Mouse (Mus musculus) midbrain, embryonic 12.5 days (tissue): Measurements from ENCODE around the gene Asap2. TPM values are rescaled to one million over a fixed set of nuclear protein-coding genes. Genes with fewer than 3 reads are reported as not detected.

ENCODE experiments used
- ATAC-seq: fragments of 200-750 bp; cut with Nextera tagmentation; 2 replicates; pipeline ENCODE4 v1.8.0; 2017; ENCODE audit warnings: low read depth, moderate TSS enrichment, moderate library complexity; ENCODE audit not compliant: low FRiP score
- H3K27ac ChIP-seq: fragments of 300-500 bp; sonication (generic); replicated peaks from 2 replicates; pipeline ENCODE4 v1.5.1; 2016; ENCODE audit warnings: mild to moderate bottlenecking
- H3K27me3 ChIP-seq: fragments of 300-500 bp; sonication (generic); 2 replicates; pipeline ENCODE4 v1.6.1; 2016; ENCODE audit warnings: mild to moderate bottlenecking
- H3K36me3 ChIP-seq: fragments of 300-500 bp; sonication (generic); 2 replicates; pipeline ENCODE4 v1.6.1; 2016
- H3K4me1 ChIP-seq: fragments of 300-500 bp; sonication (generic); 2 replicates; pipeline ENCODE4 v1.6.1; 2016
- H3K4me2 ChIP-seq: fragments of 300-500 bp; sonication (generic); replicated peaks from 2 replicates; pipeline ENCODE4 v1.6.1; 2016; ENCODE audit warnings: mild to moderate bottlenecking, moderate library complexity
- H3K4me3 ChIP-seq: fragments of 300-500 bp; sonication (generic); 2 replicates; pipeline ENCODE4 v1.5.1; 2016; ENCODE audit warnings: mild to moderate bottlenecking
- H3K9ac ChIP-seq: fragments of 300-500 bp; sonication (generic); replicated peaks from 2 replicates; pipeline ENCODE4 v1.6.1; 2016; ENCODE audit warnings: mild to moderate bottlenecking, moderate library complexity
- H3K9me3 ChIP-seq: fragments of 300-500 bp; sonication (generic); 2 replicates; pipeline ENCODE4 v1.6.1; 2016; ENCODE audit warnings: mild to moderate bottlenecking
- WGBS: fragments of 180-500 bp; shearing (Covaris S2); methylation state at CpG from one replicate; pipeline ENCODE4 v1.1.7; 2016; 5-methylcytosine and 5-hydroxymethylcytosine counted together
- polyA plus RNA-seq: library from polyadenylated mRNA; unstranded; fragments of >200 nt; fragmentation: Nextera tagmentation; extraction: Ambion mirVana; gene quantifications from 2 replicates; pipeline ENCODE4 v1.2.1, GENCODE M21; 2016

Gene Asap2
- polyA plus RNA-seq, 1 experiment from 2014 or later = 15.2 TPM

DNA sequence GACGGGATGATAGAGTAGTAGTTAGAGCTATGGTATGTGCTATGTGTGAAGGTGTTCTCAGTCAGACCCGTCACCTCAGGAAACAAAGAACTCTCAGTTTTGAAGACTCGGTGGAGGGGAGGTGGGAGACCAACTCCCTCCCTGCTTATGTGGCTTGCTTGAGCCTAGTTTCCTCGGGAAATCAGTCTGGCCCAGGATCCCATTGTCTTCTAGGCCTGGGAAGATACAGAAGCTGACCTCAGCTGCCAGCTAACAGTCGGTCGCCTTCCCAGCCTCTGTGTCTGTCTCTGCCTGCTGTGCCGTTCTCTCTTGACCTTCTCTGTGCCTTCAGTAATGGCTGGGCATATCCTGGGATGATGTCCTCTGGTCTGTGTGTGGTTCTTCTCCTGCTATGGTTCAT, 169.0 kb downstream of the Asap2 start:
- 67% methylated on average over 7 of the region's 7 CpGs for WGBS

DNA sequence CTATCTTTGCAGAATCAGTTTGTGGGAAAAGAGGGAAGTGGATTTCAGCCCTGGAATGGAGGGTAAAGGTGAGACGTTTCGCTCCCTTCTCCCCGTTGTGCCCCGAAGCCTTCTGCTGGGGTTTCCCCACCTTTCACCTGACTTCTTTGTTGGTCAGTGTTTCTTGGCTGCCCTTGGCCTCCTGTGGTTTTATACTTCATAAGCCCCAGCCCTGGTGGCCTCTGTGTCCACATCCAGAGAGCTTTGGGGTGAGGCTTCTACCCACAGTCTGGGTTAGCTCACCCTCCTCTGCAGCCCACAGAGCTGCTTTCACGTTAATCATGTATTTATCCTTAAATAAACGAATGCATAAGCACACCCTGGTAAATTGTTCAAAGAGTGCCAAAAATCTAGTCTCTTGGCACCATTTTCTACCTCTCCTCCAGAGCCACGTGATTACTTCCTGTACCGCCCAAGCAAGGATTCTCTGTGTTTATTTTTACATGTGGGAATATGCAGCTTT, 170.1 kb downstream of the Asap2 start:
- WGBS = 83% methylated on average over 8 of the region's 8 CpGs
- Histone ChIP-seq H3K27me3 (no peaks in the 10 kb centered on the region), H3K4me3 (no peak overlapping the region), H3K9me3 (0 out of 2 replicates have a peak, but pooled peaks cover 4% of the 10 kb centered on the region), H3K27ac (no peak overlapping the region), H3K4me1 (peaks cover 9% of the 10 kb centered on the region; the same call in 1 of the 2 replicates), H3K36me3 (0 out of 2 replicates have a peak, but pooled peaks cover 3% of the 10 kb centered on the region), H3K9ac (no peak overlapping the region), H3K4me2 (no peak overlapping the region)
- ATAC-seq = no peak

More for the DNA sequence above, 169.0 kb downstream of the Asap2 start:
- Histone ChIP-seq H3K27me3 (no peaks in the 10 kb centered on the region), H3K4me1 (peaks cover 9% of the 10 kb centered on the region), H3K27ac (no peak overlapping the region), H3K9ac (no peak overlapping the region), H3K9me3 (0 out of 2 replicates have a peak, but pooled peaks cover 4% of the 10 kb centered on the region), H3K4me2 (no peak overlapping the region), H3K36me3 (0 out of 2 replicates have a peak, but pooled peaks cover 3% of the 10 kb centered on the region), H3K4me3 (no peak overlapping the region)
- ATAC-seq = no peak

DNA sequence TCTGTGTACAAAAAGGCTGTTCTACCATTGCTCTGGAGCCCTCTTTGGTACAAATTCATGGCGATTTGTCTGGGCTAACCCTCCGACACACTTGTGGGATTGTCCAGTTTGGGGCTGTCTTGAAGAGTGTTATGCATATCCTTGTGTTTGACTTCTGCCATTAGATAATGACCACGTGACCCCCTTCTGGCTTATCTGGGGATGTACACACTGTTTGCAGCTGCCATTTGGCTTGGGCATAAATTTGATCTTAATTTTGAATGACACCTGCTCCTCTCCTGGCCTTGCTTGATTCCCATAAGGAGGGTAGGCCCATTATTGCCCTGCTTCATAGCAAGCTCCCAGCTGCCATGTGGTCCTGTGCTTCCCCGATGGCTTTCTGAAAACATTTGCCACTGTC, 171.6 kb downstream of the Asap2 start:
- H3K9ac ChIP-seq = no peak overlapping the region
- ATAC-seq = no peak
- H3K27ac ChIP-seq = no peak overlapping the region
- no peaks in the 10 kb centered on the region for H3K27me3 ChIP-seq
- H3K9me3 ChIP-seq = 0 out of 2 replicates have a peak, but pooled peaks cover 4% of the 10 kb centered on the region
- no peak overlapping the region for H3K4me2 ChIP-seq
- H3K36me3 ChIP-seq = 0 out of 2 replicates have a peak, but pooled peaks cover 3% of the 10 kb centered on the region
- H3K4me1 ChIP-seq = peaks cover 16% of the 10 kb centered on the region; the same call in 1 of the 2 replicates
- no peak overlapping the region for H3K4me3 ChIP-seq
- 93% methylated on average over 4 of the region's 4 CpGs for WGBS

DNA sequence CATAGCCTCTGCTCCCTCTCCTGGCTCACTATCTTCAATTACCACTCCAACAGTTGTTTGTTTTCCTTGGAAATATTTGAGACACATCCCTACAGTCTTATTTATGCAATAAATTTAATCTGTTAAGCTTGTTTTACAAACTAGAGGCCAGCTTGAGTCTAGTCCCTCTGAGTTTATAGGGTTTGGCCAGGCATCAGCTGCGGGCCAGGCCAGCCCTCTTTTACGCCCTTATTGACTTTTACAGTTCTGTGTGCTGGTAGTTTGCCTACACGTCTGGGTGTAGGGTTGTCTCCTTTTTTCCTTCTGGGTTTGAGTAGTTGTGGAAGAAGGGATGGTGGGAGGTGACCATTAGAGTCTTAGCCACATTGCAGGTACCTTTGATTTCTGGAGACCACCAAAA, 173.4 kb downstream of the Asap2 start:
- ATAC-seq = no peak
- Histone ChIP-seq H3K27ac (no peak overlapping the region), H3K9ac (no peak overlapping the region), H3K9me3 (0 out of 2 replicates have a peak, but pooled peaks cover 4% of the 10 kb centered on the region), H3K4me2 (no peak overlapping the region), H3K4me1 (peaks cover 16% of the 10 kb centered on the region; the same call in 1 of the 2 replicates), H3K36me3 (peaks cover 4% of the 10 kb centered on the region), H3K27me3 (no peaks in the 10 kb centered on the region), H3K4me3 (no peak overlapping the region)
- 87% methylated on average over 3 of the region's 3 CpGs for WGBS

DNA sequence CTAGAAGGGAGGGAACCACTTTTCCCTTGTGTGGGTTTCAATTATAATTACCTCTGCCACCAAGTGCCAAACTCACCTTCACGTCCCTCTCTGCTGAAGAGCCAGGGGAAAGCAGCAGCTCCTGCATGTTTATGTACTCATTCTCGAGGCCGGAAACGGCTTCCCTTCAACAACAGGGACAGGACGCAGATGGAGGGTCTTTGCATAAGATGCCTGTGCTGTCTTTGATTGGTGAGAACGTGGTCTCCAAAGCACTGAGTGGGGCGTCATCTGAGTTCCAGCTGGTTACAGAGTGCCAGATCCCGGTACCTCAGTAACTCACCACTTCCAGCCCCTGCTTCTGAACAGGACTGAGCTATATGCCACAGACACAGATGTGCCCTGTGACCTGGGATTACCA, 174.0 kb downstream of the Asap2 start:
- ATAC-seq = no peak
- H3K27ac ChIP-seq = no peak overlapping the region
- no peaks in the 10 kb centered on the region for H3K27me3 ChIP-seq
- no peak overlapping the region for H3K9ac ChIP-seq
- peaks cover 16% of the 10 kb centered on the region; the same call in 1 of the 2 replicates for H3K4me1 ChIP-seq
- 0 out of 2 replicates have a peak, but pooled peaks cover 4% of the 10 kb centered on the region for H3K9me3 ChIP-seq
- peaks cover 9% of the 10 kb centered on the region for H3K36me3 ChIP-seq
- no peak overlapping the region for H3K4me2 ChIP-seq
- H3K4me3 ChIP-seq = no peak overlapping the region
- WGBS = 82% methylated on average over 8 of the region's 8 CpGs

DNA sequence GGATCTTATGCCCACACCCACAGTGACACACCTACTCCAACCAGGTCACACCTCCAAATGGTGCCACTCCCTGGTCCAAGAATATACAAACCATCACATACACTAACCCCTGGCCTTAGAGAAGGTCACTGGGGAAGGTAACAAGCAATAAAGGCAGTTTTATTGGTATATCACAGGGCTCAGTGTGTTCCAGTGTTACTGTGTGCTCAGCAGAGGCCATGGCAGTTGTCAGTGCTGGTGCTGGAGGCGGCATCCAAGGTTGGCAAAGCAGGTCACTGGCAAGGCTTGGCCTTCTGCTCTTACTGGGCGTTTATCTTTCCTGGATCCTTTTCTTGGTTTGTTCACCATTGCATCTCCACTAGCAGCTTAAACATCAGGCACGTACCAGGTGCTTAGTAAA, 174.9 kb downstream of the Asap2 start:
- Histone ChIP-seq H3K9me3 (0 out of 2 replicates have a peak, but pooled peaks cover 4% of the 10 kb centered on the region), H3K4me2 (no peak overlapping the region), H3K4me1 (peaks cover 7% of the 10 kb centered on the region; the same call in 1 of the 2 replicates), H3K36me3 (peaks cover 18% of the 10 kb centered on the region), H3K27ac (no peak overlapping the region), H3K9ac (no peak overlapping the region), H3K27me3 (no peaks in the 10 kb centered on the region), H3K4me3 (no peak overlapping the region)
- WGBS = 92% methylated on average over 3 of the region's 3 CpGs
- ATAC-seq = no peak

DNA sequence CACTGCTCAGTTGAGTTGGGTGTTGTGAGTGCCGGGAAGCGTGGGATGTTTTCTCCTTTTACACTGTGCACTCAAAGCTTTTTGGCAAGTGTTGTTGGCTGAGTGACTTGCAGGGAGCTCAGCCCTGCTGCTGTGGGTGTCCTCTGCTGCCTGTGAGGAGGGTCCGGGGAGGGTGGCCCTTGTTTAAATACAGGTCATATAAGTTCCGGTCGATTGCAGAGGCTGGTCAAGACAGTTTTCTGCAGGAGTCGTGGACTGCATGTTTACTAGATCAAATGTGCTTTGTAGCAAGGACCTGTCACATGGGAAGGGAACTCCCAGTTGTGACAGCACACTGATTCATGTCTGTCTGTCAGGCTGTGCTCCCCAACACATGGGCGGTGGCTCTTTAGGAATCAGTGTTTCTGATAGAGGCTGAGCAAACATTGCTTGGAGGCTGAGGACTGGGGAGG, 175.7 kb downstream of the Asap2 start:
- Histone ChIP-seq H3K4me2 (no peak overlapping the region), H3K27ac (no peak overlapping the region), H3K27me3 (no peaks in the 10 kb centered on the region), H3K4me3 (no peak overlapping the region), H3K36me3 (peaks cover 22% of the 10 kb centered on the region), H3K9ac (no peak overlapping the region), H3K9me3 (0 out of 2 replicates have a peak, but pooled peaks cover 4% of the 10 kb centered on the region), H3K4me1 (peaks cover 7% of the 10 kb centered on the region; the same call in 1 of the 2 replicates)
- WGBS = 83% methylated on average over 7 of the region's 7 CpGs
- ATAC-seq = no peak

DNA sequence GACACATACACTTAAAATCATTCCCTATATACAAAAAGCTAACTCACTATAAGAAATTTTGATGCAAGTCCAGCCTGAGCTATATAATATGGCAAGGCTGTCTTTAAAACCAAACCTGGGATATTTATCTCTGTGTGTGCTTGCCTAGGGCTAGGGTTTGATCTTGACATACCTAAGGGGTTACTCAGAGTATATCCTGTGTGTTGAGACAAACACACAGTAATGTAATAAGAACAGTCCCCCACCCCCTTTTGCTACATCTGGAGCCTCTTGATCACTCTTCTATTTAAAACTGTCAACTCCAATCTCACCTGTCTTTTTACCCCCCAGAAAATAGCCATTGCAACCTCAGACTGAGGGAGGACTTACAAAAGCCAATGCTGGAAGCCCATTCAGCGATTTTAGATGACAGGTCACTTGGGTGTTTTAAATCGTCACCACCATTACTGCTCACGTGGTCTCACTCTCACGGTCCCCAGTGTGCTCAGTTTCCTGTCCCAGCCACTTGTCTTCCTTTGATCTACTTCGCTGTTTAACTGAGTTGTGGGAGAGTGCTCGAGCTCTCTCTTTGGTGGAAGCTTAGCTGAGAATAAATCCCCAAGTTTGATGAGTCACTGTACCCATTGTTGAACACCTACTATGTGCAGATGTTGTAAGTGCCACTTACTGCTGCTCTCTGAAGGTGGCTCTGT, 176.8 kb downstream of the Asap2 start:
- Histone ChIP-seq H3K36me3 (peaks cover 26% of the 10 kb centered on the region), H3K9ac (no peak overlapping the region), H3K4me2 (no peak overlapping the region), H3K27me3 (no peaks in the 10 kb centered on the region), H3K4me1 (peaks cover 7% of the 10 kb centered on the region; the same call in 1 of the 2 replicates), H3K27ac (no peak overlapping the region), H3K4me3 (no peak overlapping the region), H3K9me3 (0 out of 2 replicates have a peak, but pooled peaks cover 4% of the 10 kb centered on the region)
- ATAC-seq = no peak
- WGBS = 53% methylated on average over 6 of the region's 6 CpGs

DNA sequence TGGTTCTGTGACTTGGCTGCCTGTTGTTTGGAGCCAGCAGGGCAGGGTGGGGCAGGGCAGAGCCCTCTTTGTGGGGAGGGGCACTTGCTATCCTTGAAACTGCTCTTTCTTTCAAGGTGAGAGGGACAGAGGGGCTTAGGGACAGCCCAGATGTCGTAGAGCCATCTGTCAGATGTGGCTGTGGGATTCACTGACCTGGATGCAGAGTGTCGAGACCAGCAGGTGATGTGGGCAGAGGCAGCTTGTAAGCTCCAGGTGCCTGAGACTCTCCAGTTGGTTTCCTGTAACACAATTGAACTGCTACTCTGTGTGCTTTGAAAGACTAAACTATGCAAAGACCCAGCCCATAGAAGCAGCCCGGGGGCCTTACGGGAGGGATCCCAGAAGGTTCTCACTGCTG, 177.5 kb downstream of the Asap2 start:
- H3K4me3 ChIP-seq = no peak overlapping the region
- no peak overlapping the region for H3K27ac ChIP-seq
- peaks cover 27% of the 10 kb centered on the region for H3K36me3 ChIP-seq
- no peaks in the 10 kb centered on the region for H3K27me3 ChIP-seq
- H3K4me2 ChIP-seq = no peak overlapping the region
- WGBS = 82% methylated on average over 4 of the region's 4 CpGs
- H3K9me3 ChIP-seq = 0 out of 2 replicates have a peak, but pooled peaks cover 1% of the 10 kb centered on the region
- H3K4me1 ChIP-seq = peaks cover 7% of the 10 kb centered on the region; the same call in 1 of the 2 replicates
- ATAC-seq = no peak
- H3K9ac ChIP-seq = no peak overlapping the region

DNA sequence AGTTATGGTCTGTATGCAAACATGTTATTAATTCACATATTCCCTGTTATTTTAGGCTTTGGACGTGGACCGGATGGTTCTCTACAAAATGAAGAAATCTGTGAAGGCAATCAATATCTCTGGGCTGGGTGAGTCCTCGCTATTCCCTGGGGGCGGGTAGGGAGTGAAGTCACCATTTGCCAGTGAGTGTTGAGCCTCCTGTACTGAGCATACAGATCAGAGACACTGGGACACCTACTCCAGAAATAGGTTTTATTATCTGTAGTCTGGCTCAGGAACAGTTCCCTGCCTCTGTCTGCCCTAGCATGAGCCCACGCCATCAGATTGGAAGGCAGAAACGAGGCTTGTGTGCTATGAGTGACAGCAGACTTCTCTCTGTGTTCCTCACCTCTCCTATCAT, 177.9 kb downstream of the Asap2 start:
- peaks cover 7% of the 10 kb centered on the region; the same call in 1 of the 2 replicates for H3K4me1 ChIP-seq
- no peak overlapping the region for H3K4me3 ChIP-seq
- ATAC-seq = no peak
- H3K27ac ChIP-seq = no peak overlapping the region
- no peak overlapping the region for H3K4me2 ChIP-seq
- no peaks in the 10 kb centered on the region for H3K9me3 ChIP-seq
- WGBS = 88% methylated on average over 6 of the region's 6 CpGs
- no peaks in the 10 kb centered on the region for H3K27me3 ChIP-seq
- no peak overlapping the region for H3K9ac ChIP-seq
- peaks cover 27% of the 10 kb centered on the region for H3K36me3 ChIP-seq

DNA sequence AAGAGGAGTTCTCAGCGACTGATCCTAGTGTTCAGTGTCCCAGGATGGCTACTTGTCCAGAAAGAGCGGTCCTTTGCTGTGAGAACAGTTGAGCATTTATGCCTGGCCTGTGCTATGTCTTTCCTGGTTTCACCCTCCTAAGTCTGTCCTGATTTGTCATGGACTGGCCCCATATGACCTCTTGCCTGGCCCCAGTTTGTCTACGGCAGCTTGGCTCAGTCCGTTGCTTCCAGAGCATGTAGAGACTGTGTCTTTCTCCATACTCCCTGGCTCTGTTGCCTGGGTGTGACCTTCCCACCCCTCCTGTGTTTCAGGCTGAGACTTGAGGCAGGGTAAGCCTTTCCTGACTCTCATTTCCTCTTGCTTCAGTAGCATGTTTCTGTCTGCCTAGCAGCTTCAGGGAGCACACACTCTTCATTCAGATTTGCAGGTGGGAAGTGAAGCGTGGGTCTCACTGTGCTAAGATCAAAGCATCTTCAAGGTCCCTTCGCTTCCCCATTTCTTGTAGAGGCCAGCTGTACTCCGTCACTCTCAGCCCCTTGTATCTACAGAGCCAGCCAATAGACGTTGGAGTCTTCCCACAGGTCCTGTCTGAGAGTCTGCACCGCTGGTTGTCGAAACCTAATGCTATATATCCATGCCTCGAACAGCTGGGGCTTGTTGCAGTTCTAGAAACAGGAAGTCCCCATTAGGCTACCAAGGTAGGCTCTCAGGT, 181.7 kb downstream of the Asap2 start:
- WGBS = 90% methylated on average over 11 of the region's 11 CpGs
- H3K27me3 ChIP-seq = no peaks in the 10 kb centered on the region
- H3K9me3 ChIP-seq = no peaks in the 10 kb centered on the region
- H3K4me2 ChIP-seq = no peak overlapping the region
- H3K27ac ChIP-seq = no peak overlapping the region
- H3K36me3 ChIP-seq = peaks cover 27% of the 10 kb centered on the region
- no peak overlapping the region for H3K4me3 ChIP-seq
- no peak for ATAC-seq
- no peak overlapping the region for H3K9ac ChIP-seq
- no peaks in the 10 kb centered on the region for H3K4me1 ChIP-seq
